Mouse (Mus musculus) megakaryocyte, embryonic 14.5 days (primary cell): ENCODE data around the gene Golph3.

Experiments used
- FLI1 ChIP-seq: IDR thresholded peaks from 2 replicates; pipeline ENCODE4 v1.6.1; 2012; ENCODE audit warnings: low read length, inconsistent platforms, mixed read lengths
- GATA1 ChIP-seq: IDR thresholded peaks from 3 replicates; pipeline ENCODE4 v1.6.1; 2012; ENCODE audit warnings: mixed read lengths, low read length, inconsistent platforms, borderline replicate concordance

DNA sequence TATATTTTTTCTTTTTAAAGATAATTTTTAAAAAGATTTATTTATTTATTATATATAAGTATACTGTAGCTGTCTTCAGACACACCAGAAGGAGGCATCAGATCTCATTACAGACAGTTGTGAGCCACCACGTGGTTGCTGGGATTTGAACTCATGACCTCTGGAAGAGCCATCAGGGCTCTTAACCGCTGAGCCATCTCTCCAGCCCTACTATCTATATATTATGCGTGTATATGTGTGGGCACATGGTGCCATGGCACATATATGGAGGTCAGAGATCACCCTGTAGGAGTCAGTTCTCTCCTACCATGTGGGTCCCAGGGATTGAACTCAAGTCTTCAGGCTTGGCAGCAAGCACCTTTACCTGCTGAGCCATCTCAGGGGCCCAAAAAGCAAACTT is 58.8 kb downstream of the Golph3 start:
- TF ChIP-seq GATA1, result no peak
- no peak for TF ChIP-seq FLI1
